Mouse (Mus musculus) gastrocnemius, postnatal 10 days (tissue): ENCODE measurements around the gene Cycs. TPM values are rescaled to one million over a fixed set of nuclear protein-coding genes. Genes with fewer than 3 reads are reported as not detected.

Experiments
- DNase-seq: peaks from one replicate; pipeline ENCODE4 v3.0.0; 2021; ENCODE audit warnings: mixed read lengths
- microRNA-seq, 2 experiments: library from miRNA; unstranded; fragments of <30 nt; microRNA quantifications; one replicate each; pipeline ENCODE4 v1.2.0; 2021
- total RNA-seq, 2 experiments: library from RNA; stranded (reverse); gene quantifications; 2 replicates each; pipeline ENCODE4 v1.2.3; 2021

The Cycs gene
- total RNA-seq, 2 experiments from 2014 or later, result 77.5 to 85.0 TPM

- no peak for DNase-seq
Measured at GRCm38 (mm10) chr6:50545412-50546043, 20.8 kb downstream of the Cycs start.

GRCm38 (mm10) chr6:50542535-50542934 lies 23.8 kb downstream of the Cycs start:
- DNase-seq, result no peak

DNA sequence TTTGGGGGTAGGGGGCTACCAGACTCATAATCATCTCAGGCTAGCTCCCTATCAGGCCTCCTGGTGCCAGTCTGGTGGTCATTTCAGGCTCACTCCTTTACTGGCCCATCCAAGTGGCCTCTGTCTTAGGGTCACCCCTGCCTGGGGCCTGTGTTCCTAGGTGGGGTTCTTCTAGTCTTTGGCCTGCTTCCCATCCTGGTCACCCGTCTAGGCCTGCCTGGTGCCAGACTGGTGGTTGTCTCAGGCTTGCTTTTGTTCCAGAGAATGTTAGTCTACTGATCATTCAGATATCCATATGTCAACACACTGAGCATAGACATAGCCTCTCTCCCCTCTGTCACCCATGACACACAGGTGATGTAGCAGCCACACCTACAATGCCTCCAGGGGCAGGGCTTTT lies 26.7 kb downstream of the Cycs start:
- DNase-seq, result no peak

GRCm38 (mm10) chr6:50536461-50536892 lies 29.9 kb downstream of the Cycs start:
- peak; percentile 88 for DNase-seq

DNA sequence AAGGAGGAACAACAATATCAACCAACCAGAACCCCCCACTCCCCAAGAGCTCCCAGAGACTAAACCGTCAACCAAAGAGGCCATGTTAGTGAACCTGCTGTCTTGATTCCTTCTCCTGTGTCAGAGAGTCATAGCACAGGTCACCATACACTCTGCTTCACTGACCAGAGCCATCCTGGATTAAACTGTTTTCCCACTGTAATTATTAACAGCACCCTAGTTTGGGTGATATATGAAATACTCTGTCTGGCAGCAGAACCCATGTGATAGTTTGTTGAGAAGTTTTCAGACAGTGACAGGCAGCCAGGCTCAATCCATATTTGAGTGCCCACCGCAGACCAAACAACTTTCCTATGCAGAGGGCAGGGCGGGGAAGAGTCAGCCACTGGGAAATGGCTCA lies 31.0 kb downstream of the Cycs start:
- DNase-seq, result no peak

GRCm38 (mm10) chr6:50531920-50532319 lies 34.4 kb downstream of the Cycs start:
- DNase-seq, result no peak

DNA sequence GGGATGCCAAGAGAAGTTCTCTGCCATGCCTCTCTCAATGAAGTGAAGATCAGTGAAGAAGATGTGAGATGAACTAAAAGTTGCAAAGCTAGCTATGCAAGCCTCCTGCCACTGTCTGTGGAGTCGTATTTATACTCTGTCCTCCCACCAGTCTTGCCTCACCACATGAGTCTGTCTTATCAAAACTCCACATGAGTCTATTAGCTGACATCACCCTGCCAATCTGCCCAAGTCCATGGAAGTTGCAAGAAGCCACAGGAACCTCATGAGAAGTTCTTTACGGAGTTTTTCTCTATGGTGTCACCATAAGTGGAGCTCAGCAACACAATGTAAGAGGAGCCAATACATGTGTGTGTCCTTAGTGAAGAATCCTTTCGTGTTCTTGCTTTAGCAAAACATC lies 35.3 kb downstream of the Cycs start:
- no peak for DNase-seq

DNA sequence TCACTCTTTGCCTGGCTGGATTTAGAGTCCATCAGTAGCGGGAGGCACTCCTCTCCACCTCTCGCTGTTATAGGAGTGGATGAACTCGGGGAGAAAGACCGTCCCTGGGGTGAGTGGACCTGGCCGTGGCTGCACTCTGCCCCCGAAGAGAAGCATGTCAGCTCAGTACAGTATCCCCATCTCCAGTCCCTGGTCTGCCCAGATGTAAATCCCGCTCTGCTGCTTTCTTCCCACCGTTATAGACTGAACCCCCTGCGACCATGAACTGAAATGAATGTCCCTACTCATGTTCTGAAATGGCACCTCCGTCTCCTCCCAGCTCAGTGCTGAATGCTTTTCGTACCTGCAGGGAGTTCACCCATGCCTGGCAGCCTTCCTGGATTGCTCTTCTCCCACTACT lies 37.1 kb downstream of the Cycs start:
- DNase-seq, result no peak

DNA sequence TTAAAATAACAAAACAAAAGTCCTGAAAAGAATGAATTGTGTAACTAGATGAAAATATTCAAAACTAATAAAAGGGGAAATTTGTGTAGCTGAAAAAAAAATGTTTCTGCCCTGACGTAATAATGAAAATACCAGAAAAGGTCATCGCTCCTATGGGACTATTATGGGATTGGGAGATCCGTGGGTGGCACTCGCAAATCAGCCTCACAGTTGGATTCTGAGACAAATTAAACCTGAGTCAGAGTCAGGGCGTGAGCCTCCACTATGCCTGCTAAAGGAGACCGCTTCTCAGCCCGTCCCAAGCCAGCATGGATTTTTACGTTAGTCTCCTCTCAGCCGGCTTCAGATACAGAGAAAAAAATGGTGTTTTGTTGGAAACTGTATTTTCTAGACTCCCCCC lies 38.9 kb downstream of the Cycs start:
- DNase-seq, result no peak

- peak; percentile 69 for DNase-seq
Measured at GRCm38 (mm10) chr6:50526597-50527024, 39.7 kb downstream of the Cycs start.

GRCm38 (mm10) chr6:50525846-50526245 lies 40.5 kb downstream of the Cycs start:
- no peak for DNase-seq

DNA sequence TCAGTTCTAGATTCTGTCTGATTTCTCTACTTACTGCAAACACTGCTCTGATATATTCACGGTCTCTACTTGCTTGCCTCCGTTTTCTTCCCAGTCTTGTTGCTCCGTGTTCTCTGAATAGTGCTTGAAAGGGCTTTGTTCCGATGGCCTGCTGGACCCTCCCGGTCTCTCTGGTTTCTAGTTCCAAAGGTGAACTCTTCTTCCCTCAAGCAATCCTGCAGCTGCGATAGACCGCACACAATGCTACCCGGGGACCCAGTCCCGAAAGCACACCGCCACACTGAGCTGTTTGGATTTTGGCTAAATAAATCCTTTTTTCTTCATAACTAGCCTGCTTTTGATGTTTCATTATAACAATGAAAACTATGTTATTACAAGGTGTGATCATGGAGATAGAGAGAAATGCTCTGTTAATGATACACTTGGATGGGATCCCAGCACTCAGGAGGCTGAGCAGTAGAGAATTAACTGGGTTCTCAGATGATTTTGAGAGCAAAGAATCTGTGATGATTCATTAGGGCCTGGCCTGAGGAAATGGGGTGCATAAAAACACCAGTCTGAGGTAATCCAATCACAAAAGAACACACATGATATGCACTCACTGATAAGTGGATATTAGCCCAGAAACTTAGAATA lies 42.0 kb downstream of the Cycs start:
- no peak for DNase-seq

- DNase-seq, result no peak
Measured at GRCm38 (mm10) chr6:50522772-50523171, 43.6 kb downstream of the Cycs start.

GRCm38 (mm10) chr6:50521532-50522135 lies 44.7 kb downstream of the Cycs start:
- no peak for DNase-seq

GRCm38 (mm10) chr6:50520139-50520538 lies 46.2 kb downstream of the Cycs start:
- no peak for DNase-seq

- DNase-seq, result no peak
Measured at GRCm38 (mm10) chr6:50518371-50518770, 48.0 kb downstream of the Cycs start.

Small RNA genes lying within 50 kb of the gene (microRNA-seq; reads per million reads assigned to microRNA genes)
- 0 reads per million in 2 experiments for gene Mir6371

Other genes starting within 250 kb of the Cycs start
- 1 to 10 TPM; 7.1 to 7.3 TPM for gene Osbpl3, start 110.3 kb downstream of the Cycs start, total RNA-seq
- gene 4921507P07Rik, start 30.1 kb upstream of the Cycs start, total RNA-seq, result under 1 TPM; 0.19 to 0.36 TPM
- gene Npvf, start 87.9 kb upstream of the Cycs start, total RNA-seq, result not detected